Mouse (Mus musculus) spleen, adult 18-20 months (tissue): Measurements from ENCODE around the gene Gm14409.
"Not testable (repeated sequence)": the region's sequence is repeated elsewhere in the genome, so short reads cannot be mapped to it uniquely, and the experiment has no call there.

Experiments used
- DNase-seq, 2 experiments: peaks; one replicate each; pipeline ENCODE4 v3.0.0; 2022; ENCODE audit warnings: mixed read lengths in 2 of 2

Gm14409 gene

GRCm38 (mm10) chr2:177266936-177267335 lies at the start of gene Gm14409:
Gene Gm14409, minus strand, starts transcription at chr2:177267036.
- not testable (repeated sequence) for DNase-seq

GRCm38 (mm10) chr2:177309627-177310026 lies 42.8 kb upstream of the Gm14409 start:
- not testable (repeated sequence) for DNase-seq

- not testable (repeated sequence) for DNase-seq
Measured at GRCm38 (mm10) chr2:177304980-177305379, 38.1 kb upstream of the Gm14409 start.

GRCm38 (mm10) chr2:177283701-177284100 lies 16.9 kb upstream of the Gm14409 start:
- not testable (repeated sequence) for DNase-seq

GRCm38 (mm10) chr2:177277754-177278153 lies 10.9 kb upstream of the Gm14409 start:
- DNase-seq: not testable (repeated sequence)

- not testable (repeated sequence) for DNase-seq
Measured at GRCm38 (mm10) chr2:177272237-177272636, 5.4 kb upstream of the Gm14409 start.

GRCm38 (mm10) chr2:177247449-177247848 lies 19.4 kb downstream of the Gm14409 start:
- not testable (repeated sequence) for DNase-seq

- DNase-seq: not testable (repeated sequence)
Measured at GRCm38 (mm10) chr2:177230461-177230860, 36.4 kb downstream of the Gm14409 start.
